Mouse (Mus musculus): ENCODE measurements around the gene Wwox. TPM values are rescaled to one million over a fixed set of nuclear protein-coding genes. Genes with fewer than 3 reads are reported as not detected.

Wwox gene
- total RNA-seq, 1 experiment, result 12.5 TPM

GRCm38 (mm10) chr8:114401679-114402078, 37.8 kb upstream of the Wwox start:
- in situ Hi-C loops (cut with MboI; ENCODE audit: low sequenced_read_pairs in 2 of 2, unreplicated experiment in 2 of 2), result no loop called here
- no peak for TF ChIP-seq MAFK (IDR thresholded peaks at IDR 0.05; ENCODE audit: insufficient read depth, low read depth, low read length)
- TF ChIP-seq CHD2 (IDR thresholded peaks at IDR 0.05; ENCODE audit: low read depth, low read length), result no peak
- no peak for TF ChIP-seq ZC3H11A (IDR thresholded peaks at IDR 0.05; ENCODE audit: borderline replicate concordance, low read depth, low read length)
- TF ChIP-seq ZNF384 (IDR thresholded peaks at IDR 0.05; ENCODE audit: low read depth, low read length), result no peak
- TF ChIP-seq HCFC1 (IDR thresholded peaks at IDR 0.05; ENCODE audit: borderline replicate concordance, insufficient read depth, low read length), result no peak
- H3K36me3 ChIP-seq (ENCODE audit: control insufficient read depth, insufficient read depth, low read length, poor library complexity, severe bottlenecking), result no peaks in the 10 kb centered on the region

GRCm38 (mm10) chr8:114411421-114411820, 28.0 kb upstream of the Wwox start:
- H3K4me3 ChIP-seq (ENCODE audit: insufficient read depth in 1 of 2, low read depth in 1 of 2, low read length in 2 of 2, poor library complexity in 1 of 2, severe bottlenecking in 1 of 2), result no peak overlapping the region
- no peak for TF ChIP-seq ZNF384 (IDR thresholded peaks at IDR 0.05; ENCODE audit: low read depth, low read length)
- no peak for TF ChIP-seq MAFK (IDR thresholded peaks at IDR 0.05; ENCODE audit: insufficient read depth, low read depth, low read length)
- TF ChIP-seq ZC3H11A (IDR thresholded peaks at IDR 0.05; ENCODE audit: borderline replicate concordance, low read depth, low read length), result no peak
- no peak for TF ChIP-seq CHD2 (IDR thresholded peaks at IDR 0.05; ENCODE audit: low read depth, low read length)
- TF ChIP-seq HCFC1 (IDR thresholded peaks at IDR 0.05; ENCODE audit: borderline replicate concordance, insufficient read depth, low read length), result no peak
- H3K27ac ChIP-seq (ENCODE audit: insufficient read depth, low read depth, low read length, poor library complexity, severe bottlenecking), result no peak overlapping the region
- in situ Hi-C loops (cut with MboI; ENCODE audit: low sequenced_read_pairs in 2 of 2, unreplicated experiment in 2 of 2), result no loop called here
- H3K9me3 ChIP-seq (ENCODE audit: control insufficient read depth, insufficient read depth, low read depth, low read length), result no peaks in the 10 kb centered on the region
- DNase-seq (ENCODE audit: low read depth, low spot score), result no peak
- no peaks in the 10 kb centered on the region for H3K4me1 ChIP-seq (ENCODE audit: control insufficient read depth in 2 of 2, insufficient read depth in 2 of 2, low read length in 2 of 2, poor library complexity in 1 of 2)
- no peaks in the 10 kb centered on the region for H3K36me3 ChIP-seq (ENCODE audit: control insufficient read depth, insufficient read depth, low read length, poor library complexity, severe bottlenecking)
- no peak overlapping the region for H3K9ac ChIP-seq (ENCODE audit: insufficient read depth, low read depth, low read length, poor library complexity, severe bottlenecking)

More at GRCm38 (mm10) chr8:114401679-114402078, 37.8 kb upstream of the Wwox start:
- H3K9ac ChIP-seq (ENCODE audit: insufficient read depth, low read depth, low read length, poor library complexity, severe bottlenecking), result no peak overlapping the region
- DNase-seq (ENCODE audit: low read depth, low spot score), result no peak
- H3K27ac ChIP-seq (ENCODE audit: insufficient read depth, low read depth, low read length, poor library complexity, severe bottlenecking), result no peak overlapping the region
- H3K4me3 ChIP-seq (ENCODE audit: insufficient read depth in 1 of 2, low read depth in 1 of 2, low read length in 2 of 2, poor library complexity in 1 of 2, severe bottlenecking in 1 of 2), result no peak overlapping the region
- peaks cover 0 to 10% of the 10 kb centered on the region in 2 experiments; a peak in 2 of 4 replicates for H3K4me1 ChIP-seq (ENCODE audit: control insufficient read depth in 2 of 2, insufficient read depth in 2 of 2, low read length in 2 of 2, poor library complexity in 1 of 2)
- no peaks in the 10 kb centered on the region for H3K9me3 ChIP-seq (ENCODE audit: control insufficient read depth, insufficient read depth, low read depth, low read length)

- DNase-seq (ENCODE audit: low read depth, low spot score), result no peak
- Histone ChIP-seq H3K36me3 (ENCODE audit: control insufficient read depth, insufficient read depth, low read length, poor library complexity, severe bottlenecking) (no peaks in the 10 kb centered on the region), H3K9ac (ENCODE audit: insufficient read depth, low read depth, low read length, poor library complexity, severe bottlenecking) (no peak within 1 kb of the TSS), H3K27ac (ENCODE audit: insufficient read depth, low read depth, low read length, poor library complexity, severe bottlenecking) (no peak within 1 kb of the TSS), H3K4me1 (ENCODE audit: control insufficient read depth in 2 of 2, insufficient read depth in 2 of 2, low read length in 2 of 2, poor library complexity in 1 of 2) (no peaks in the 10 kb centered on the region), H3K9me3 (ENCODE audit: control insufficient read depth, insufficient read depth, low read depth, low read length) (no peaks in the 10 kb centered on the region), H3K4me3 (ENCODE audit: insufficient read depth in 1 of 2, low read depth in 1 of 2, low read length in 2 of 2, poor library complexity in 1 of 2, severe bottlenecking in 1 of 2) (no peak within 1 kb of the TSS)
- TF ChIP-seq ZC3H11A (IDR thresholded peaks at IDR 0.05; ENCODE audit: borderline replicate concordance, low read depth, low read length), result no peak
- TF ChIP-seq ZNF384 (IDR thresholded peaks at IDR 0.05; ENCODE audit: low read depth, low read length), result no peak
- TF ChIP-seq MAFK (IDR thresholded peaks at IDR 0.05; ENCODE audit: insufficient read depth, low read depth, low read length), result no peak
- TF ChIP-seq HCFC1 (IDR thresholded peaks at IDR 0.05; ENCODE audit: borderline replicate concordance, insufficient read depth, low read length), result no peak
- in situ Hi-C loops (cut with MboI; ENCODE audit: low sequenced_read_pairs in 2 of 2, unreplicated experiment in 2 of 2), result no loop called here
These were observed 21.7 kb upstream of the Wwox start, which contains the start of gene Clec3a for GRCm38 (mm10) chr8:114417786-114418185. Gene Clec3a (plus strand): TSS chr8:114418086.

- in situ Hi-C loops (cut with MboI; ENCODE audit: low sequenced_read_pairs in 2 of 2, unreplicated experiment in 2 of 2), result no loop called here
- no peak overlapping the region for H3K9ac ChIP-seq (ENCODE audit: insufficient read depth, low read depth, low read length, poor library complexity, severe bottlenecking)
- no peak overlapping the region for H3K27ac ChIP-seq (ENCODE audit: insufficient read depth, low read depth, low read length, poor library complexity, severe bottlenecking)
- no peaks in the 10 kb centered on the region for H3K4me1 ChIP-seq (ENCODE audit: control insufficient read depth in 2 of 2, insufficient read depth in 2 of 2, low read length in 2 of 2, poor library complexity in 1 of 2)
- TF ChIP-seq ZNF384 (IDR thresholded peaks at IDR 0.05; ENCODE audit: low read depth, low read length) (no peak), MAFK (IDR thresholded peaks at IDR 0.05; ENCODE audit: insufficient read depth, low read depth, low read length) (no peak), CHD2 (IDR thresholded peaks at IDR 0.05; ENCODE audit: low read depth, low read length) (no peak), HCFC1 (IDR thresholded peaks at IDR 0.05; ENCODE audit: borderline replicate concordance, insufficient read depth, low read length) (no peak), ZC3H11A (IDR thresholded peaks at IDR 0.05; ENCODE audit: borderline replicate concordance, low read depth, low read length) (no peak)
- no peak overlapping the region for H3K4me3 ChIP-seq (ENCODE audit: insufficient read depth in 1 of 2, low read depth in 1 of 2, low read length in 2 of 2, poor library complexity in 1 of 2, severe bottlenecking in 1 of 2)
- H3K36me3 ChIP-seq (ENCODE audit: control insufficient read depth, insufficient read depth, low read length, poor library complexity, severe bottlenecking), result no peaks in the 10 kb centered on the region
- H3K9me3 ChIP-seq (ENCODE audit: control insufficient read depth, insufficient read depth, low read depth, low read length), result no peaks in the 10 kb centered on the region
- no peak for DNase-seq (ENCODE audit: low read depth, low spot score)
These were observed 21.0 kb upstream of the Wwox start for GRCm38 (mm10) chr8:114418486-114418885.

GRCm38 (mm10) chr8:114418904-114419303, 20.6 kb upstream of the Wwox start:
- DNase-seq (ENCODE audit: low read depth, low spot score), result no peak
- no peak for TF ChIP-seq ZC3H11A (IDR thresholded peaks at IDR 0.05; ENCODE audit: borderline replicate concordance, low read depth, low read length)
- H3K4me3 ChIP-seq (ENCODE audit: insufficient read depth in 1 of 2, low read depth in 1 of 2, low read length in 2 of 2, poor library complexity in 1 of 2, severe bottlenecking in 1 of 2), result no peak overlapping the region
- in situ Hi-C loops (cut with MboI; ENCODE audit: low sequenced_read_pairs in 2 of 2, unreplicated experiment in 2 of 2), result no loop called here
- no peak overlapping the region for H3K27ac ChIP-seq (ENCODE audit: insufficient read depth, low read depth, low read length, poor library complexity, severe bottlenecking)
- H3K36me3 ChIP-seq (ENCODE audit: control insufficient read depth, insufficient read depth, low read length, poor library complexity, severe bottlenecking), result no peaks in the 10 kb centered on the region
- H3K9me3 ChIP-seq (ENCODE audit: control insufficient read depth, insufficient read depth, low read depth, low read length), result no peaks in the 10 kb centered on the region
- H3K4me1 ChIP-seq (ENCODE audit: control insufficient read depth in 2 of 2, insufficient read depth in 2 of 2, low read length in 2 of 2, poor library complexity in 1 of 2), result no peaks in the 10 kb centered on the region
- no peak overlapping the region for H3K9ac ChIP-seq (ENCODE audit: insufficient read depth, low read depth, low read length, poor library complexity, severe bottlenecking)

Data from ES-E14 (cell line).